Mouse (Mus musculus) midbrain, embryonic 12.5 days (tissue): ENCODE measurements around the gene Rnf223. TPM values are rescaled to one million over a fixed set of nuclear protein-coding genes. Genes with fewer than 3 reads are reported as not detected.

Source experiments
- ATAC-seq: fragments of 200-750 bp; cut with Nextera tagmentation; 2 replicates; pipeline ENCODE4 v1.8.0; 2017; ENCODE audit warnings: low read depth, moderate TSS enrichment, moderate library complexity; ENCODE audit not compliant: low FRiP score
- H3K27ac ChIP-seq: fragments of 300-500 bp; sonication (generic); replicated peaks from 2 replicates; pipeline ENCODE4 v1.5.1; 2016; ENCODE audit warnings: mild to moderate bottlenecking
- H3K27me3 ChIP-seq: fragments of 300-500 bp; sonication (generic); 2 replicates; pipeline ENCODE4 v1.6.1; 2016; ENCODE audit warnings: mild to moderate bottlenecking
- H3K36me3 ChIP-seq: fragments of 300-500 bp; sonication (generic); 2 replicates; pipeline ENCODE4 v1.6.1; 2016
- H3K4me1 ChIP-seq: fragments of 300-500 bp; sonication (generic); 2 replicates; pipeline ENCODE4 v1.6.1; 2016
- H3K4me2 ChIP-seq: fragments of 300-500 bp; sonication (generic); replicated peaks from 2 replicates; pipeline ENCODE4 v1.6.1; 2016; ENCODE audit warnings: mild to moderate bottlenecking, moderate library complexity
- H3K4me3 ChIP-seq: fragments of 300-500 bp; sonication (generic); 2 replicates; pipeline ENCODE4 v1.5.1; 2016; ENCODE audit warnings: mild to moderate bottlenecking
- H3K9ac ChIP-seq: fragments of 300-500 bp; sonication (generic); replicated peaks from 2 replicates; pipeline ENCODE4 v1.6.1; 2016; ENCODE audit warnings: mild to moderate bottlenecking, moderate library complexity
- H3K9me3 ChIP-seq: fragments of 300-500 bp; sonication (generic); 2 replicates; pipeline ENCODE4 v1.6.1; 2016; ENCODE audit warnings: mild to moderate bottlenecking
- WGBS: fragments of 180-500 bp; shearing (Covaris S2); methylation state at CpG from one replicate; pipeline ENCODE4 v1.1.7; 2016; 5-methylcytosine and 5-hydroxymethylcytosine counted together
- polyA plus RNA-seq: library from polyadenylated mRNA; unstranded; fragments of >200 nt; fragmentation: Nextera tagmentation; extraction: Ambion mirVana; gene quantifications from 2 replicates; pipeline ENCODE4 v1.2.1, GENCODE M21; 2016

The Rnf223 gene
- polyA plus RNA-seq, 1 experiment from 2014 or later, result 1.1 TPM

DNA sequence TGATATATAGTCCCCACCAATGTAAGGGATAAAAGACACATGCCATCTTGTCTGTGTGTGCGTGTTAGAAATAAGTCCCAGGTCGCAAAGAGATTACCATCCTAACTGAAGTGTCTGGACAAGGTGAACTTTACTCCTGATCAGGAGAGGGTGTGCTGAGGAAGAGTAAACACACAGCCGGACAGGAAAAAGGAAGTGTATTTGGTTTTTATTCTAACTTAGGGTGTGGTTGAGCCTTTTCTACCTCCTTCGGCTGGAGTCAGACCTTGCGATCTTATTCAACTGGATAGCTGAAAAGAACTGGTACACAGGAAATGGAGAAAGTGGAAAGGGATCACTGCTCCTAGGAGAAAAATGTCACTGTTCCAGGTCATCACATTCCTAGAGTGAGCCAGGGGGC is 29.8 kb upstream of the Rnf223 start:
- H3K27ac ChIP-seq, result no peak overlapping the region
- no peak for ATAC-seq
- H3K4me2 ChIP-seq, result no peak overlapping the region
- no peaks in the 10 kb centered on the region for H3K27me3 ChIP-seq
- 90% methylated on average over 5 of the region's 5 CpGs for WGBS
- H3K4me3 ChIP-seq, result no peak overlapping the region
- H3K36me3 ChIP-seq, result no peaks in the 10 kb centered on the region
- no peak overlapping the region for H3K9ac ChIP-seq
- H3K9me3 ChIP-seq, result no peaks in the 10 kb centered on the region
- no peaks in the 10 kb centered on the region for H3K4me1 ChIP-seq

DNA sequence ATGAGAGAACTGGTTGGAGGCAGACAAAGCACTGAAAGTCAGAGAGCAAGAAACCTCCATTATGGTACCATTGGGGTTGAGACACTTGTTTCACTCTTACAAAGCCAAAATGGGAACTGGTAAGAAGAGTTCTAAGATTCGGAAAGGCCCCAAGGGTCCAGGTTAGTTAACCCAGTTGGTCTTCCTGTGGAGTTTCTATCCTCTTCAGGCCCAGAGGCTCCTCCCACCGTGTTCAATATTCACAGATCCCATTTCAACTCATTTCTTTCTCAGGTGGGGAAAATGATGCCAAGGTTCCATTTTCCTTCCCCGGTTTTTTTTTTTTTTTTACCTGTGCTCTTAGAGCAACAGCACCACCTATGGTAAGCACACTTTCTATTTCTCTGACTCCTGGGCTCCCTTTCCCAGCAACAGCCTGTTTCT is 28.8 kb upstream of the Rnf223 start:
- Histone ChIP-seq H3K27ac (no peak overlapping the region), H3K36me3 (no peaks in the 10 kb centered on the region), H3K4me2 (no peak overlapping the region), H3K27me3 (no peaks in the 10 kb centered on the region), H3K9ac (no peak overlapping the region), H3K4me3 (no peak overlapping the region), H3K4me1 (no peaks in the 10 kb centered on the region), H3K9me3 (no peaks in the 10 kb centered on the region)
- ATAC-seq, result no peak
- WGBS, result 49% methylated on average over 3 of the region's 3 CpGs

DNA sequence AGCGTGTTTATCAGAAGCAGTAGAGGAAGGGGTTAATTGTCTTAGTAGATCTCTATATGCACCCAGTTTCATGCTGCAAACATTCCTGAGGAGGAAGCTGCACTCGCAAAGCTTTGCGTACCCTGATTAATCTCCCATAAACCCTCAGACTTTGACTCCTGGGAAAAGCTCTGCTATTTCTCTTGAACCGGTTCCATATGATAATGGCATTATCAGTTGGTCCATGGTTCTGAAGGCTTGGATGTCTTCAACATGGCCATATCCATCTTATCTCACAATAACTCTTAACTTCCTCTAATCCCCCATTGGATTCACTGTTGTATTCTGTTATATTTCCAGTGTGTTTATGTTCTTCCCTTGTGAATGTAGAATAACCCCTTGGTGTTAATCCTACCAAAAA is 27.0 kb upstream of the Rnf223 start:
- WGBS, result 86% methylated on average over 4 of the region's 4 CpGs

DNA sequence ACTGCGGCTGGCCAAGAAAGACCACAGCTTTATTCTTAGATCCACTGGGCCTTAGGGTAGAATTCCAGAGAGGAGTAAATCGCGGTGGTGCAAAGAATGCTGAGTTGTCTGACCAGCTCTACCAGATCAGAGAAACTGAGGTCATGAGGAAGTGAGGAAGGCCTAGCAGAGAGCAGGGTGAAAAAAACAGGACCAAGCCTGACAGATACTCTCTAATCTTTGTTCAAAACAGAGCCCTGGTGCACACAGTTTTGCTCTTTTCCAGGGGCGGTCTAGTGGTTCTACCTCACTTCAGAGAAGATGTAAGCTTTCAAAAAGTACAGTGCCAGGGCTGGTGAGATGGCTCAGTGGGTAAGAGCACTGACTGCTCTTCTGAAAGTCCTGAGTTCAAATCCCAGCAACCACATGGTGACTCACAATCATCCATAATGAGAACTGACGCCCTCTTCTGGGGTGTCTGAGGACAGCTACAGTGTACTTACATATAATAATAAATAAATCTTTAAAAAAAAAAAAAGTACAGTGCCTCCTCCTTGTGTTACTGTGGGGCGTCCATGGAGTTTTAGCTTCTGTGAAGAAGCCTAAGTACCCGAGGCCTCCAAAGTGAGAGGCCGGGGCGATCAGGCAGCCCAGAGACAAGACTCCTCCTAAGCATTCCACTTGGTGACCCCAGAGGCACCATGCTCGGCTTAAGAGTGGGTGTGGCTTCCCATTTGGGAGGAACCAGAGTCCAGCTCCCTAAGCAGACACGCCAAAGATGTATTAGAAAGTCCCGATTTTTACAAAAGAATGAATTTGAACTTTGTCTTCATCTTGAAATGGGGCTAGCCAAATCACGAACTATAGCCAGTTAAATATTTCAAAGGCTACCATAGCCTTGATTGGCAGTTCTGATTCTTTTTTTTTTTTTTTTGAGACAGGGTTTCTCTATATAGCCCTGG is 21.4 kb upstream of the Rnf223 start:
- H3K9me3 ChIP-seq, result no peaks in the 10 kb centered on the region
- H3K4me1 ChIP-seq, result peaks cover 10% of the 10 kb centered on the region
- no peaks in the 10 kb centered on the region for H3K27me3 ChIP-seq
- ATAC-seq, result no peak
- H3K4me3 ChIP-seq, result peak overlapping the region; percentile 85
- H3K27ac ChIP-seq, result peak overlapping the region; percentile 73
- peak overlapping the region; percentile 53 for H3K4me2 ChIP-seq
- 33% methylated on average over 13 of the region's 13 CpGs for WGBS
- H3K9ac ChIP-seq, result peak overlapping the region; percentile 29; the same call in 1 of the 2 replicates
- H3K36me3 ChIP-seq, result no peaks in the 10 kb centered on the region

More for the DNA sequence above, 27.0 kb upstream of the Rnf223 start:
- Histone ChIP-seq H3K4me1 (no peaks in the 10 kb centered on the region), H3K4me3 (no peak overlapping the region), H3K27me3 (no peaks in the 10 kb centered on the region), H3K9me3 (no peaks in the 10 kb centered on the region), H3K4me2 (no peak overlapping the region), H3K9ac (no peak overlapping the region), H3K36me3 (no peaks in the 10 kb centered on the region), H3K27ac (no peak overlapping the region)
- ATAC-seq, result no peak

DNA sequence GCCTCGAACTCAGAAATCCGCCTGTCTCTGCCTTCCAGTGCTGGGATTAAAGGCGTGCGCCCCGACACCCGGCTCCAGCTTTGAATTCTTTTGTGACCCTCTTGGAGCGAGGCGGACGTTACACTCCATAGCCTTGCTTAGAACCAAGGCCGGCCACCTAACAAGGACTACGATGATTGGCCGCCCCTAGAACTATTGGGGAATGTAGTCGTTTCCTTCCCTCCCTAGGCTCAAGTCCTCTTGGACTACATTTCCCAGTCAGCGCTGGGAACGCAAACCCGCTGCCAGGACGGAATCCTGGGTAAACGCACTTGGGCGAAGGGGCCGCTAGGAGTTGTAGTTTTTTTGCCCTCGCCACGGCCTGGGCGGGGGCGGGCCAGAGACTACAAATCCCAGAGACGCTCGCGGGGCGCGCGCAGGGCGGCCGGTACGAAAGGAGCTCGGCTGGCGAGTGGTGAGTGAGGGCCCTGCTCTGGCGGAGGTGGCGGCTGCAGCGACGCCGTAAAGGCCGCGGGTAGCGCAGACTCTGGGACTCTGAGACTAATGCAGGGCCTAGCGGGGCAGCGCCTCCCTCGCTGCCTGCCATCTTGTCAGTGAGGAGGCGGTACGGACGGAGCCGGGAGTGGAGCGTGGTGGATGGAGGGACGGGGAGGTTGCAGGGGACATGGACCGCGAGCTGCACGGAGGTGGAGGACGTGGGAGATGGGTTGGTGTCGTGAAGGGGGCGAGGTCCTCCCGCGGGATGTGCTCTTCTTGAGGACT is 20.6 kb upstream of the Rnf223 start, which contains the start of gene 9430015G10Rik:
Gene 9430015G10Rik (plus strand): TSS at position 413 of the 762 bp plus-strand sequence.
- Histone ChIP-seq H3K9me3 (no peaks in the 10 kb centered on the region), H3K36me3 (no peaks in the 10 kb centered on the region), H3K4me3 (peak within 1 kb of the TSS; percentile 85), H3K9ac (peak within 1 kb of the TSS; percentile 87), H3K27ac (peak within 1 kb of the TSS; percentile 88), H3K4me1 (peaks cover 10% of the 10 kb centered on the region), H3K4me2 (peak within 1 kb of the TSS; percentile 66), H3K27me3 (no peaks in the 10 kb centered on the region)
- ATAC-seq, result peak; percentile 98
- WGBS, result under 1% methylated on average over 60 of the region's 60 CpGs

DNA sequence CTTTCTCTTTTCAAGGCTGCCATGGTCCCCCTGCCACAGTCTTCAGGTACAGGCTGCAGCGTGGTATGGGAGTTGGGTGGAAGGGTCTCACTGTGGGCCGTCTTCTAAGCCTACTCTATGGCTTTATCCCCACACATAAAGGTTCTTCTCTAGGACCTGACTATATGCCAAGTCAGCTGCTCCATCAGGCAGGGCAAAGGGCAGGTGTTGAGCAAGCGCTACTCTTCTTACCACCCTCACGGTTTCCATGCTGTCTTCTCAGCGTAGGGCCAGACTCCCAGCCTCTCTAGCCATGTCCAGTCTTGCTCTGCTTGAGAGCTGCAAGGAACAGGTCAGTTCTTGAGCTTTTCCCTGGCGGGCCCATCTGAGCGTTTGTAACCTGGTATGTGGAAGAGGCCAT is 6.2 kb upstream of the Rnf223 start:
- no peak for ATAC-seq
- Histone ChIP-seq H3K4me2 (no peak overlapping the region), H3K4me1 (no peaks in the 10 kb centered on the region), H3K27me3 (no peaks in the 10 kb centered on the region), H3K36me3 (peaks cover 81% of the 10 kb centered on the region), H3K4me3 (no peak overlapping the region), H3K9me3 (no peaks in the 10 kb centered on the region), H3K9ac (no peak overlapping the region), H3K27ac (no peak overlapping the region)
- 94% methylated on average over 7 of the region's 7 CpGs for WGBS

DNA sequence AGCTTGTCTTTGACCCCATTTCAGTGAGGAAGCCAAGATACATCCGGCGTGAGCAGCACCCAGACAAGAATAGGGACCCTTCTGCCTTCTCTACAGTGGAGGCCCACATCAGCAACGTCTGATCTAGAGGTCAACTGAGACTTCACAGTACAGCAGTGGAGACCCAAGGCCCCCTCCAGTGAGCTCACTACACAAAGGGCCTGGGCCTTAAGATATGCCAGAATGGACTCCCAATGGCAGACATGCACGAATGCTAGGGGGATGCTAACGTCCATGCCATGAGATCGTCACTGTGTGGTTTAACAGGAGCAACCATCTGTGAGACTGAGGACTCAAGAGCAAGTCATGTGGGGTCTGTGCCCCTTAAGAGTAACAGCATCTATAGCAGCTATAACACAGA is 4.9 kb upstream of the Rnf223 start:
- no peak for ATAC-seq
- 96% methylated on average over 6 of the region's 6 CpGs for WGBS
- Histone ChIP-seq H3K4me2 (no peak overlapping the region), H3K27me3 (no peaks in the 10 kb centered on the region), H3K9me3 (no peaks in the 10 kb centered on the region), H3K4me3 (no peak overlapping the region), H3K36me3 (peaks cover 68% of the 10 kb centered on the region), H3K4me1 (no peaks in the 10 kb centered on the region), H3K9ac (no peak overlapping the region), H3K27ac (no peak overlapping the region)

DNA sequence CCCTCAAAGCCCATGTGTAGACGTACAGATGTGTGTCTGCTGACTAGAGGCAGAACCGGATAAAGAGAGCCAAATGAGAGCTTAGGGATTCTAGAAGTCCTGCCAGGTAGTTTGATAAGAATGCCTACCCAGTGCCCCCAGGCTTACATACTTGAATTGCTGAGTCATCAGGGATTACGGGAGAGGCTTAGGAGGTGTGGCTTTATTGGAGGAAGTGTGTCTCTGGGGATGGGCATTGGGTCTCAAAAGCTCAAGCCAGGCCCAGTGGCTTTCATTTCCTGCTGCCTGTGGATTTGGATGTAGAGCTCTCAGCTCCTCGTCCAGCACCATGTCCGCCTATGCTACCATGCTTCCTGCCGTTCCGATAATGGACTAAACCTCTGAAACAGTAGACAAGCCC is 3.5 kb upstream of the Rnf223 start:
- Histone ChIP-seq H3K9ac (no peak overlapping the region), H3K4me1 (no peaks in the 10 kb centered on the region), H3K27ac (no peak overlapping the region), H3K27me3 (no peaks in the 10 kb centered on the region), H3K4me2 (no peak overlapping the region), H3K9me3 (no peaks in the 10 kb centered on the region), H3K4me3 (no peak overlapping the region), H3K36me3 (peaks cover 54% of the 10 kb centered on the region)
- 94% methylated on average over 7 of the region's 7 CpGs for WGBS
- no peak for ATAC-seq

DNA sequence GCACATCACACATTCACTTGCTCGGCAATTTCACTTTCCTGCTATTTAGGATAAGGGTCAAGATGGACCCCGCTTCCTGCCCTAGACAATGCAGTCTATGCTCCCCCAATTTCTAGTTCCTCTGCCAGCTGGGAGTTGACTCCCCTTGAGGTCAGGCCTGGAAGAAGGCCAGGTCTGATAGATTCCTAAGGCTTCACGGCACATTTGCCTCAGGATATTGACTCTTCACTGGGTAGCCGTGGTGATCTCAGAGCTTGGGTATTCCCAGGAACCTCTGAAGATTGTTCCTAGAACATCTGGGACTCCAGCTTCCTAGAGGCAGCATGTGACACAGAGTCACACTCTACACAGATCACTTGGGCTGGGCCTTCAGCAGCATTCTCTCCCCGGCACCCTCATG is 1.6 kb upstream of the Rnf223 start:
- H3K27me3 ChIP-seq, result no peaks in the 10 kb centered on the region
- H3K36me3 ChIP-seq, result peaks cover 35% of the 10 kb centered on the region
- H3K4me1 ChIP-seq, result 0 out of 2 replicates have a peak, but pooled peaks cover 4% of the 10 kb centered on the region
- ATAC-seq, result no peak
- no peak overlapping the region for H3K4me2 ChIP-seq
- H3K4me3 ChIP-seq, result no peak overlapping the region
- H3K9me3 ChIP-seq, result no peaks in the 10 kb centered on the region
- no peak overlapping the region for H3K9ac ChIP-seq
- H3K27ac ChIP-seq, result no peak overlapping the region
- WGBS, result 85% methylated on average over 5 of the region's 5 CpGs

DNA sequence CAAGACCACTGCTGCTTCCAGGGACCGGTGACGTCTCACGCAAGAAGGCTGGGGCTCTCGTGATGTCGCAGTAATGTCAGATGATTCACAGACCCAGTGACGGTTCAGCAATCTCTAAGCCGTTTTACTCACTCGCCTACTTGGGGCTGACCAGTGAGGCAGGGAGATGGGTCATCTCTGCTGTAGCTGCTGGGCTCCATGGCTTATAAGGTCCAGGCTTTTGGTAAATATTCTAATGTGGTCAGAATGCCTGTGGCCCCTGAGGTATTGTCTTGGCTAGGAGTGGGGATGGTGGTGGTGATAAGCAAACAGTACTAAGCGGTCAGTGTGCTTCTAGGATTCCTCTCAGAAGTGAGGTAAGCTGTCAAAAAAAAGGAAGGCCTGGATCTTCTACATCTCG is 627 bp downstream of the Rnf223 start:
- Histone ChIP-seq H3K36me3 (peaks cover 13% of the 10 kb centered on the region), H3K9me3 (no peaks in the 10 kb centered on the region), H3K4me3 (no peak overlapping the region), H3K4me1 (0 out of 2 replicates have a peak, but pooled peaks cover 4% of the 10 kb centered on the region), H3K27ac (no peak overlapping the region), H3K9ac (no peak overlapping the region), H3K27me3 (no peaks in the 10 kb centered on the region), H3K4me2 (no peak overlapping the region)
- no peak for ATAC-seq
- WGBS, result 81% methylated on average over 10 of the region's 10 CpGs

DNA sequence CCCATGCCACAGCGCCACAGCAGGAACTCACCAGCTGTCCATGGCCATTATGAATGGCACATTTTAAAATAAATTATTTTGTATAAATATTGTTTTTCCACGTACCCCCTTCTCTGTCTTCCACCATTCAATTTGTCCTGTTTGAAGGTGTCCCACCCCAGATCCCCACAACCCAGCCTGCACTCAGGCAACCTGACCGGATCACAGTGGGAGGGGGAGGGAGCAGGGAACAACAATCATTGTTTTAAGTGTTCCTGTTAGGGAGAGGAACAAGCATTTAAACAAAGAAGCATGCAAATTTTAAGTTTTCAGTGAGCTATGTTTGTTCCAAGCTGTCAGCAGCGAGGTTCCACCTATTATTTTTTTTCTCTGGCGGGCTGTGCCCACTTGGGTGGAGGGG is 3.0 kb downstream of the Rnf223 start:
- no peaks in the 10 kb centered on the region for H3K9me3 ChIP-seq
- no peak for ATAC-seq
- H3K4me1 ChIP-seq, result 0 out of 2 replicates have a peak, but pooled peaks cover 4% of the 10 kb centered on the region
- WGBS, result 58% methylated on average over 5 of the region's 5 CpGs
- no peak overlapping the region for H3K4me2 ChIP-seq
- H3K9ac ChIP-seq, result no peak overlapping the region
- no peak overlapping the region for H3K4me3 ChIP-seq
- no peaks in the 10 kb centered on the region for H3K36me3 ChIP-seq
- H3K27ac ChIP-seq, result no peak overlapping the region
- no peaks in the 10 kb centered on the region for H3K27me3 ChIP-seq
